Mouse (Mus musculus): ENCODE measurements around the gene Lcat.

- TF ChIP-seq POLR2A (IDR thresholded peaks at IDR 0.05; ENCODE audit: insufficient read depth, low read length) (no peak), CTCF (IDR thresholded peaks at IDR 0.05; ENCODE audit: low read depth, low read length) (no peak)
These were observed 28.0 kb upstream of the Lcat start for GRCm38 (mm10) chr8:105971019-105971720.
